Mouse (Mus musculus) hindbrain, embryonic 11.5 days (tissue): ENCODE data around the gene Tmem30b. TPM values are rescaled to one million over a fixed set of nuclear protein-coding genes. Genes with fewer than 3 reads are reported as not detected.
"Not testable (repeated sequence)": the region's sequence is repeated elsewhere in the genome, so short reads cannot be mapped to it uniquely, and the experiment has no call there.

ENCODE experiments used
- ATAC-seq: fragments of 200-750 bp; cut with Nextera tagmentation; 2 replicates; pipeline ENCODE4 v1.8.0; 2017; ENCODE audit warnings: mild to moderate bottlenecking, moderate TSS enrichment, moderate library complexity; ENCODE audit not compliant: low FRiP score
- DNase-seq: peaks from one replicate; pipeline ENCODE4 v3.0.0-alpha.2; 2015; ENCODE audit warnings: low spot score
- H3K27ac ChIP-seq: fragments of 300-500 bp; sonication (generic); 2 replicates; pipeline ENCODE4 v1.5.1; 2014; ENCODE audit warnings: mild to moderate bottlenecking, low read depth, low read length
- H3K27me3 ChIP-seq: fragments of 300-500 bp; sonication (generic); 2 replicates; pipeline ENCODE4 v1.6.1; 2014; ENCODE audit warnings: mild to moderate bottlenecking, low read length, moderate library complexity, mixed read lengths; ENCODE audit not compliant: control insufficient read depth, insufficient read depth
- H3K36me3 ChIP-seq: fragments of 300-500 bp; sonication (generic); 2 replicates; pipeline ENCODE4 v1.6.1; 2014; ENCODE audit warnings: mild to moderate bottlenecking, low read length, moderate library complexity, mixed read lengths; ENCODE audit not compliant: control insufficient read depth, insufficient read depth
- H3K4me1 ChIP-seq: fragments of 300-500 bp; sonication (generic); replicated peaks from 2 replicates; pipeline ENCODE4 v1.6.1; 2014; ENCODE audit warnings: low read length, mixed read lengths; ENCODE audit not compliant: control insufficient read depth, insufficient read depth
- H3K4me2 ChIP-seq: fragments of 300-500 bp; sonication (generic); replicated peaks from 2 replicates; pipeline ENCODE4 v1.6.1; 2014; ENCODE audit warnings: mild to moderate bottlenecking, low read depth, low read length
- H3K4me3 ChIP-seq: fragments of 300-500 bp; sonication (generic); 2 replicates; pipeline ENCODE4 v1.5.1; 2014; ENCODE audit warnings: low read depth, low read length
- H3K9ac ChIP-seq: fragments of 300-500 bp; sonication (generic); 2 replicates; pipeline ENCODE4 v1.6.1; 2014; ENCODE audit warnings: low read depth, low read length
- H3K9me3 ChIP-seq: fragments of 300-500 bp; sonication (generic); 2 replicates; pipeline ENCODE4 v1.6.1; 2016; ENCODE audit warnings: low read length; ENCODE audit not compliant: control insufficient read depth
- WGBS: fragments of 180-500 bp; shearing (Covaris S2); extraction: QIAGEN DNeasy Blood & Tissue Kit; methylation state at CpG from one replicate; pipeline ENCODE4 v1.1.7; 2014; 5-methylcytosine and 5-hydroxymethylcytosine counted together
- polyA plus RNA-seq: library from polyadenylated mRNA; unstranded; fragments of >200 nt; fragmentation: Nextera tagmentation; extraction: Ambion mirVana; gene quantifications from 2 replicates; pipeline ENCODE4 v1.2.1, GENCODE M21; 2014

Gene Tmem30b
- polyA plus RNA-seq, 1 experiment from 2014 or later, result 3.1 TPM

DNA sequence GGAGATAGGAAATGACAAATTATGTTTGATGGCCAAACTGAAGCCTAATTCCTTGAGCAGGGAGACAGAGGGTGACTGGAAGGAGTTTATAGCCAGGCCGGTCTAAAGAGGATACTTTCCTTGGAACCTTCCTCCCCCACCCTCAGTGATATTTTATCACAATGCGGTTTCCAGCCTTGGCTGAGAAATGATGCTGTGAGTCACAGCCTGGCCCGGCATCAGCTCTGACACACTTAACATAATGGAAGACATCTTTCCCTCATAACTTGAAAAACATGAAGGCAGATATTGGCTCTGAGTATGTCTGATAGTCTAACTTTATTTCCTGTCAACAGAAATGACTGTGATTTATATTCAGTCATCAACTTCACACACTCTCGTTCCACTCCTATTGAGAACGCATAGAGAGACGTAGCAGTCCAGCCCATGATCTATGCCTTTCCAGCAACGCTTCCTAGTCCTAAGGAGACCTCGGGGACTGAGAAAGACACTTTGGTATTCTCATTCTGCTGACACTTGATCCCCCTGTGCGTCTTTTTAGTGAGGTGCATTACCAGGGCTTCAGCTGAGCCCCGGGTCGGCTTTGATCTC lies 14.2 kb downstream of the Tmem30b start:
- 76% methylated on average over 11 of the region's 11 CpGs for WGBS
- DNase-seq (no peak), ATAC-seq (no peak)
- Histone ChIP-seq H3K9ac (no peak overlapping the region), H3K4me3 (no peak overlapping the region), H3K27me3 (no peaks in the 10 kb centered on the region), H3K36me3 (no peaks in the 10 kb centered on the region), H3K9me3 (no peaks in the 10 kb centered on the region), H3K4me1 (no peaks in the 10 kb centered on the region; the same call in 1 of the 2 replicates), H3K27ac (no peak overlapping the region), H3K4me2 (no peak overlapping the region)

DNA sequence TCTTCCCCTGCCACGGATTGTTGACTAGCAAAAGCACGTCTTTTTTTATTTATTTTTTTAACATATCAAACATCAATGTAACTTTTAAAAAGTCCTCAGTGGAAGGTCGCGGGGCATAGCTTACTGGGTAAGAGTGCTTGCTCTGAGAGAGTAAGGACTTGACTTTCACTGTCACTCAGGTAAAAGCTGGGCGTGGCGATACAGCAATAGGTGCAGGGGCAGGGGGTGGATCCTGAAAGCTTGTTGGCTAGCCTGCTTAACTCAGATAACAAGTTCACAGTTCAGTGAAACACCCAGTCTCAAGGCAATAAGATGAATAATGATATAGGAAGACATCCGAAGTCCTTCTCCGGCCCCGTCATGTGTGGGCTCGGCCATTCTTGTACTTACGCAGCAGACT lies 16.6 kb downstream of the Tmem30b start:
- no peak for ATAC-seq
- 72% methylated on average over 11 of the region's 11 CpGs for WGBS

DNA sequence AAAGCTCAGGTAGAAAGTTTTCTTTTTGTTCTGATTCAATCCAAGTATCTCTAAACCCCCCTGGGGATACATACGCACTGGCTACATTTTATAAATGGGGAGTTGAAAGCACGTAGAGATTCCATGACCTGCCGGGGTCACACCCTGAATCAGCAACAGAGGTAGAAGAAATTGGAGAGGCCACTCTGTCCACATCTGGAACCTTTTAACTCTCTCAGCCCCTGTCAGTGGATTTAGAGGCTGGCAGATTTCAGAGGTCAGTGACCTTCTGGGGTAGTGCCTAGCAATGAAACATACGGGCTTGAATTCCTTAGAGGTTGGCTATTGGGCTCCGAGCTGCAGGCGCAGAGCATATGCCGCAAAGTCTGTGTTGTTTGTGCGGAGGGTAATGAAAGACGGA lies 17.1 kb downstream of the Tmem30b start:
- ATAC-seq, result no peak
- Histone ChIP-seq H3K9ac (no peak overlapping the region), H3K27me3 (no peaks in the 10 kb centered on the region), H3K4me3 (no peak overlapping the region), H3K27ac (no peak overlapping the region), H3K9me3 (no peaks in the 10 kb centered on the region), H3K4me2 (no peak overlapping the region), H3K4me1 (no peaks in the 10 kb centered on the region; the same call in 1 of the 2 replicates), H3K36me3 (no peaks in the 10 kb centered on the region)
- peak; percentile 42 for DNase-seq
- 45% methylated on average over 9 of the region's 9 CpGs for WGBS

More for the DNA sequence above, 16.6 kb downstream of the Tmem30b start:
- H3K27me3 ChIP-seq, result no peaks in the 10 kb centered on the region
- H3K9ac ChIP-seq, result no peak overlapping the region
- DNase-seq, result no peak
- H3K36me3 ChIP-seq, result no peaks in the 10 kb centered on the region
- H3K27ac ChIP-seq, result no peak overlapping the region
- no peak overlapping the region for H3K4me3 ChIP-seq
- no peak overlapping the region for H3K4me2 ChIP-seq
- H3K9me3 ChIP-seq, result no peaks in the 10 kb centered on the region
- no peaks in the 10 kb centered on the region; the same call in 1 of the 2 replicates for H3K4me1 ChIP-seq

DNA sequence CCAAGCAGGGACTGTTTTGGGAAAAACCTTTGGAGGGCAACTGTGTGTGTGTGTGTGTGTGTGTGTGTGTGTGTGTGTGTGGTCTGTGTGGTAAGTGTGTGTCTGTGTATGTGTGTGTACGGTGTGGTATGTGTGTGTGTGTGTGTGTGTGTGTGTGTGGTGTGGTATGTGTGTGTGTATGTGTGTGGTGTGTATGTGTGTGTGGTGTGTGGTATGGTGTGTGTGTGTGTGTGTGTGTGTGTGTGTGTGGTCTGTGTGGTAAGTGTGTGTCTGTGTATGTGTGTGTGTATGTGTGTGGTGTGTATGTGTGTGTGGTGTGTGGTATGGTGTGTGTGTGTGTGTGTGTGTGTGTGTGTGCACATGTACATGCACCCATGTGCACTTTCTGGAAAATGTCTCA lies 18.1 kb downstream of the Tmem30b start:
- DNase-seq, H3K27ac ChIP-seq, H3K9ac ChIP-seq, H3K4me2 ChIP-seq, H3K36me3 ChIP-seq, H3K9me3 ChIP-seq, H3K27me3 ChIP-seq, H3K4me1 ChIP-seq, H3K4me3 ChIP-seq, ATAC-seq: not testable (repeated sequence)
- 100% methylated on average over 1 of the region's 1 CpGs for WGBS

DNA sequence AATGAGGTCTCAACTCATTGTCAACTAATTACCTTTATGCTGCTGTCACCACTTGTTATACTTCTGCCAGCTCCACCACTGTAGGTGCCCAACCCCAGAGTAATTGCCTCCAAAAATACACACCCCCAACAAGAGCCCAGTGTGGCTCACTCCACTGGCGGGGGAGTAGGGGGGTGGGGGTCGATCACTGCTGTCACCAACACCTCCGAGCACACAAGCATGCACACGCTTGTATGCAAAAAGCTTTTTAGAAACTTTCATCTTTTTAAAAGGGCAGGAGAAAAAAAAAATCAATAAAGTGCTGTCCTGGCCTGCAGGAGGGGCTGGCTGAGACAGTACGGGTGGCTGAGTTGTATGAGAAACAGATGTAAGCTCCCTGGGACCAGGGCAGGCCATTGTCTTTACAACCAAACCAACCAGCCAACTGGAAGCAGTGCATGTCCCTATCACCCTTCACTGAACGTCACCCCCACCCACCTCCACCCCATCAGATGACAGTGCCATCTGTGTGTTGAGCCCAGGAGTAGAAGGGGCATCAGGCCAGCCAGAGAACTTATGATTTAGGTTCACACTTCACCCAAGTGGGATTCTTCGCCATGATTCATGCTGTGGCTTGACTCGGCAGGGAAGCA lies 20.8 kb downstream of the Tmem30b start:
- DNase-seq (no peak), ATAC-seq (no peak)
- Histone ChIP-seq H3K27ac (no peak overlapping the region), H3K36me3 (no peaks in the 10 kb centered on the region), H3K9ac (no peak overlapping the region), H3K4me1 (no peaks in the 10 kb centered on the region; the same call in 1 of the 2 replicates), H3K4me3 (no peak overlapping the region), H3K9me3 (no peaks in the 10 kb centered on the region), H3K4me2 (no peak overlapping the region), H3K27me3 (no peaks in the 10 kb centered on the region)
- WGBS, result 50% methylated on average over 8 of the region's 8 CpGs

DNA sequence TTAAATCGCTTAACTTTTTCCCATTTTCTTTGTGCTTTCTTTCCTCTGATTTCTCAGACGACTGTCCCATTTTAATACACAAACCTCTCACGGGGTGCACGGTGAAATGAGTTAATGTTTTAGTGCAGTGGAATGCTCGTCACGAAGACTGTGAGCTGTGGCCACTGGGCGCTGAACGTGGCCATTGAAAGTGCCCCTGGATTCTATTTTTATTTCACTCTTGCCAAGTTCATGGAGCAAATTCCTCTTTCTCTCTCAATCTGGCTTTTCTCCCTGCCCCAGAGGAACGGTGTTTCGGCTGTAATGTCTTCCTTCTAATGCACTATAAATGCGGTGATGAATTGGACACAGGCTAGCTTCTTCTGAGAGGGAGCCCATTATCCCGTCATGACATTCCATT lies 23.1 kb downstream of the Tmem30b start:
- no peak overlapping the region for H3K27ac ChIP-seq
- H3K4me3 ChIP-seq, result no peak overlapping the region
- H3K4me1 ChIP-seq, result no peaks in the 10 kb centered on the region
- no peak overlapping the region for H3K9ac ChIP-seq
- 80% methylated on average over 12 of the region's 12 CpGs for WGBS
- H3K4me2 ChIP-seq, result no peak overlapping the region
- ATAC-seq (no peak), DNase-seq (no peak)
- no peaks in the 10 kb centered on the region for H3K36me3 ChIP-seq
- no peaks in the 10 kb centered on the region for H3K27me3 ChIP-seq
- no peaks in the 10 kb centered on the region for H3K9me3 ChIP-seq

DNA sequence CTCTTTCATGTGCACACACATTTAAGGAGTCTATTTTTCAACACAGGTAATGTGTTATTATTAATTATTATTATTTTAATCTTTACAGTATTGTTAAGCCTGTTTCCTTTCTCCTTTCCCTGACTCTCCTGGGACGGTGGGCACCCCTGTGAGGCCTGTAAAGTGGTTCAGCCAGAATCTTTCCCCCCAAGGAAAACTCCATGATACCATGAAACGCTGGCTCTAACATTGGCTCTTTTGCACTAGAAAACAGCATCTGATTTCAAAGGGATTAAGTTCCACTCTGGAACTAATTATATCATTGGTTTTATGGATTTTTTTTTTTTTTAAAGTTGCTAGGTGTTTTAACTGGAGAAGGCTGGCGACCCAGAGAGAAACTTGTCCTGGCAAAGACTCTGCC lies 24.2 kb downstream of the Tmem30b start:
- H3K36me3 ChIP-seq, result no peaks in the 10 kb centered on the region
- no peak overlapping the region for H3K9ac ChIP-seq
- no peak overlapping the region for H3K27ac ChIP-seq
- H3K27me3 ChIP-seq, result no peaks in the 10 kb centered on the region
- H3K9me3 ChIP-seq, result no peaks in the 10 kb centered on the region
- WGBS, result 68% methylated on average over 3 of the region's 3 CpGs
- no peak for DNase-seq
- H3K4me3 ChIP-seq, result no peak overlapping the region
- no peaks in the 10 kb centered on the region for H3K4me1 ChIP-seq
- ATAC-seq, result no peak
- H3K4me2 ChIP-seq, result no peak overlapping the region

DNA sequence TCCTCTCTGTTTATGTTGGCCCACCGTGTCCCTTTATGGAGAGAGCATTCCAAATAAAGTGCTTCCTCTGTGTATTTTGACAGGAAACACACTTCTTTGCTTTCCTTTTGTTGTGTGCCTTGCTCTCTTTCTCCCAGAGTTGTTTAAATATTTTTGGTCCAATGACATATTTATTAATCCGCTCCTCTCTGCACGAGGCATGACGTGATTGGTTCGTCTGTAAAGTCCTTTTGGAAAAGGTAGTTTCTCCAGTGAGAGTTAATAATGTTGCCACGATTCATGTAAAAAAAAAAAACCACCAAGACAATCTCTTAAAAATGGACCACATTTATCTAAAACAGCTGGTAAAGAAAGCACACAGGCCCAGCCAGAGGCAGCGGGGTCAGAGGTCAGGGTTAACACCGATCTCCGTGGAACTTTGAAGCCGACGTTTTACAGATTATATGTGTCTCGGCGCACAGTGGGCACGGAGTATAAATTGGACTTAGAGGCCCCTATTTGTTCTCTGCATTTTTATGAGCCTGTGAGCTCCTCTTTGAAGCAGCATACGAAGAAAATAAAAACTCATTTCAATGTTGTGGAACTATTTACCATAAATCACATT lies 24.9 kb downstream of the Tmem30b start:
- H3K9ac ChIP-seq, result no peak overlapping the region
- no peak overlapping the region for H3K4me2 ChIP-seq
- H3K4me3 ChIP-seq, result no peak overlapping the region
- H3K4me1 ChIP-seq, result no peaks in the 10 kb centered on the region
- DNase-seq, result no peak
- WGBS, result 54% methylated on average over 15 of the region's 15 CpGs
- H3K27me3 ChIP-seq, result no peaks in the 10 kb centered on the region
- ATAC-seq, result no peak
- H3K27ac ChIP-seq, result no peak overlapping the region
- H3K36me3 ChIP-seq, result no peaks in the 10 kb centered on the region
- H3K9me3 ChIP-seq, result no peaks in the 10 kb centered on the region

DNA sequence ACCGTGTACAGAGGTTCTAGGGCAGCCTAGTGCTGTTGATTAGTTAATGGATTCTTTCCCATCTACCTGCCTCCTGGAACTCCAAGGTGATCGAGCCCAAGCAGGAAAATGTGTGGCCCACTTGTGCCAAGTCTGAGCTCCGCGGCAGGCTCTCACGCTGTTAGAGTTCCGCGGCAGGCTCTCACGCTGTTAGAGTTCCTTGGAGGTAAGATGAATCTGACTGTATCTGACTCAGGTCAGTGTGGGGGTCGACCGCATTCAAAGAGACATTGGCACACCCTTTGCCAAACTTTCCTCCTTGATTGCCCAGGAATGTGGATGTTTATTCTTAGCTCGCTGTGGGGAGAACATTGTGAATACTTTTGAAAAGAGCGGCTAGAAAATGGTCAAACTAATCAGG lies 28.4 kb downstream of the Tmem30b start:
- H3K9ac ChIP-seq, result no peak overlapping the region
- H3K4me1 ChIP-seq, result no peaks in the 10 kb centered on the region
- no peak overlapping the region for H3K4me3 ChIP-seq
- 73% methylated on average over 12 of the region's 12 CpGs for WGBS
- no peak overlapping the region for H3K27ac ChIP-seq
- H3K4me2 ChIP-seq, result no peak overlapping the region
- H3K27me3 ChIP-seq, result no peaks in the 10 kb centered on the region
- DNase-seq (no peak), ATAC-seq (no peak)
- H3K9me3 ChIP-seq, result no peaks in the 10 kb centered on the region
- H3K36me3 ChIP-seq, result no peaks in the 10 kb centered on the region
